Mouse (Mus musculus) neural tube, embryonic 14.5 days (tissue): ENCODE measurements at regions not wholly inside any gene's neighbourhood (a gene's known extent, or its start where the extent isn't known, plus 50 kb on each side); places are given as distances from the start of the nearest gene placed in this dataset.
"Not testable (repeated sequence)": the region's sequence is repeated elsewhere in the genome, so short reads cannot be mapped to it uniquely, and the experiment has no call there.

ENCODE experiments used
- ATAC-seq: fragments of 200-750 bp; cut with Nextera tagmentation; 2 replicates; pipeline ENCODE4 v1.8.0; 2017; ENCODE audit warnings: low read depth, mild to moderate bottlenecking, moderate TSS enrichment, moderate library complexity
- H3K27ac ChIP-seq: fragments of 300-500 bp; sonication (generic); 2 replicates; pipeline ENCODE4 v1.5.1; 2014; ENCODE audit warnings: low read depth, mild to moderate bottlenecking, control low read depth, low read length, moderate library complexity, mixed read lengths
- H3K27me3 ChIP-seq: fragments of 300-500 bp; sonication (generic); 2 replicates; pipeline ENCODE4 v1.6.1; 2014; ENCODE audit warnings: low read length; ENCODE audit not compliant: control insufficient read depth, insufficient read depth
- H3K36me3 ChIP-seq: fragments of 300-500 bp; sonication (generic); 2 replicates; pipeline ENCODE4 v1.6.1; 2014; ENCODE audit warnings: low read length, mixed read lengths; ENCODE audit not compliant: control insufficient read depth, insufficient read depth
- H3K4me1 ChIP-seq: fragments of 300-500 bp; sonication (generic); 2 replicates; pipeline ENCODE4 v1.6.1; 2014; ENCODE audit warnings: low read length; ENCODE audit not compliant: control insufficient read depth, insufficient read depth
- H3K4me2 ChIP-seq: fragments of 300-500 bp; sonication (generic); 2 replicates; pipeline ENCODE4 v1.6.1; 2014; ENCODE audit warnings: mild to moderate bottlenecking, low read depth, low read length, control low read depth
- H3K4me3 ChIP-seq: fragments of 300-500 bp; sonication (generic); 2 replicates; pipeline ENCODE4 v1.5.1; 2014; ENCODE audit warnings: low read depth, low read length, control low read depth, mixed read lengths
- H3K9ac ChIP-seq: fragments of 300-500 bp; sonication (generic); replicated peaks from 2 replicates; pipeline ENCODE4 v1.6.1; 2014; ENCODE audit warnings: low read depth, mild to moderate bottlenecking, control low read depth, low read length, mixed read lengths
- H3K9me3 ChIP-seq: fragments of 300-500 bp; sonication (generic); 2 replicates; pipeline ENCODE4 v1.6.1; 2016; ENCODE audit warnings: low read length; ENCODE audit not compliant: control insufficient read depth
- WGBS: fragments of 180-500 bp; shearing (Covaris S2); extraction: QIAGEN DNeasy Blood & Tissue Kit; methylation state at CpG from one replicate; pipeline ENCODE4 v1.1.7; 2014; 5-methylcytosine and 5-hydroxymethylcytosine counted together

- Histone ChIP-seq H3K27me3 (no peaks in the 10 kb centered on the region), H3K9ac (no peak overlapping the region), H3K4me1 (no peaks in the 10 kb centered on the region), H3K4me2 (no peak overlapping the region), H3K4me3 (no peak overlapping the region), H3K9me3 (no peaks in the 10 kb centered on the region), H3K27ac (no peak overlapping the region), H3K36me3 (no peaks in the 10 kb centered on the region)
- WGBS: 57% methylated on average over 1 of the region's 1 CpGs
- ATAC-seq: peak; percentile 74
Observed at GRCm38 (mm10) chr14:16005409-16005808, 243.7 kb upstream of the Ngly1 start.

DNA sequence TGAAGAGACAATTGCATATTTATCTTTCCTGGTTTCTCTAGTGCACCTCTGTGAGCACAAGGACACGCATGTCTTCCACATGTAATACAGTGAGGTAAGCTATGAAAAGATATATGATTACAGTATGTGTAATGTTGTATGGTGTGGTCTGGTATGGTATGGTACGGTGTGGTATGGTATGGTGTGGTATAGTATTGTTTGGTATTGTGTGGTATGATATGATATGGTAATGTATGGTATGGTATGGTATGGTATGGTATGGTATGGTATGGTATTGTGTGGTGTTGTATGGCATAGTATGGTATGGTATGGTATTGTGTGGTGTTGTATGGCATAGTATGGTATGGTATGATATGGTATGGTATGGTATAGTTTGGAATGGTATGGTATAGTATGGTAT lies 242.1 kb upstream of the Ngly1 start:
- Histone ChIP-seq H3K36me3 (no peaks in the 10 kb centered on the region), H3K27me3 (no peaks in the 10 kb centered on the region), H3K27ac (no peak overlapping the region), H3K4me1 (no peaks in the 10 kb centered on the region), H3K4me2 (no peak overlapping the region), H3K4me3 (no peak overlapping the region), H3K9ac (no peak overlapping the region), H3K9me3 (no peaks in the 10 kb centered on the region)
- WGBS: 96% methylated on average over 2 of the region's 2 CpGs
- no peak for ATAC-seq

GRCm38 (mm10) chr14:16009778-16010177 lies 239.3 kb upstream of the Ngly1 start:
- Histone ChIP-seq H3K9ac (no peak overlapping the region), H3K4me2 (no peak overlapping the region), H3K36me3 (no peaks in the 10 kb centered on the region), H3K27me3 (no peaks in the 10 kb centered on the region), H3K4me1 (no peaks in the 10 kb centered on the region), H3K27ac (no peak overlapping the region), H3K4me3 (no peak overlapping the region), H3K9me3 (no peaks in the 10 kb centered on the region)
- ATAC-seq: no peak

DNA sequence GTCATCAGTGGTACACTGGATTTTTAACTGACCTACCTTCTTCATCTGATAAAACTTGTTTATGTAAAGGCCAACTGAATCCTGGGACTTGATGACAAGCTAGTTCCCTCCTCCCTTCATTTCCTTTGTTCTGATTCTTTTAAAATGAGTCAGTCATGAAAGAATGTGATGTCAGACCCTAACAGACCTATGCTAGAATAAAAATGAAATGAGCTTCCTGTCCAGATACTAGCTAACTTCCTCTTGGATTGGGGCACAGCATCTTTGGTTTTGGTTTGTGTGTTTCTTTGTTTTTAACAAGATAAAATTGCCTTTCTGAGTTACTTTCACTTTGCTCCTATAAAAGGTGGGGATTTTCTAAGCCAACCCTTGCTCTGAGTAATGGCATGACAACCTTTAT lies 225.2 kb upstream of the Ngly1 start:
- Histone ChIP-seq H3K9me3 (no peaks in the 10 kb centered on the region), H3K27me3 (no peaks in the 10 kb centered on the region), H3K4me3 (no peak overlapping the region), H3K36me3 (no peaks in the 10 kb centered on the region), H3K4me2 (no peak overlapping the region), H3K9ac (no peak overlapping the region), H3K27ac (no peak overlapping the region), H3K4me1 (no peaks in the 10 kb centered on the region)
- ATAC-seq: no peak

DNA sequence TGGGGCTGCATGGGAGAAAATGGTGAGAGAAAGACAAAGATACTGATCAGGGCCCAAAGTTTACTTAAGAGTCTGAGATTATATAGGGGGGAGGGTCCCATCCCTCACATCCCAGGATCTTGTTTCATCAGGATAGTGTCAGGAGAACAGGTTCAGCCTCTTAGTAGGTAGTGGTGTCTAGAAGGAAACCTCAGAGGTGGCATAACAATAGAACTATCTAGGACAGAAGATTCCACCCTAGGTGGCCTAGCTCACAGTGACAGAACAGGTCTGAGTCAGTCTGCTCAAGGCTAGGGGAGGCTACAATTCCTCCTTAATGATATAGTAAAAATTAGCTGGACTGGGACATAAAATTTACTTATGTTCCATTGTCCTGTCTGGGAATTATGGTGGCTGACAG lies 211.3 kb upstream of the Ngly1 start:
- no peak overlapping the region for H3K27ac ChIP-seq
- no peak overlapping the region for H3K4me3 ChIP-seq
- H3K36me3 ChIP-seq: no peaks in the 10 kb centered on the region
- H3K4me2 ChIP-seq: no peak overlapping the region
- no peaks in the 10 kb centered on the region for H3K27me3 ChIP-seq
- H3K4me1 ChIP-seq: no peaks in the 10 kb centered on the region
- no peak for ATAC-seq
- H3K9me3 ChIP-seq: no peaks in the 10 kb centered on the region
- H3K9ac ChIP-seq: no peak overlapping the region

DNA sequence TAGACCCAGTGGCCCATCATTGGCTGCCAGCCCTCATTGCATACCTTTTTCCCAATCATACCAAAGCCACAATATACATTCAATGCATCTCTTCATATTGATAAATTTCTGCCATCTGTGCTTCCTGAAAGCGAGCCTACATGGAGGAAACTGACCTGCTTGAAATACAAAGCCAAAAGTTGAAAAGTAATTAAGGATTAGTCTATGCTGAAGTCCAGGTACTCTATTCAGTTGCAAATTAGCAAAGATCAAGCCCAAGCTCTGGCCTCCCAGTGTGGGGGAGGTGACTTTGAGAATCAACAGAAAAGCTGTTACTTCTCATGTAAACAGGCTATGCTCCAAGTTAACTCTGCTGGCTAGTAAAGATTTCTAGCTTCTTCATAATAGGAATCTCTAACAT lies 210.7 kb upstream of the Ngly1 start:
- no peaks in the 10 kb centered on the region for H3K36me3 ChIP-seq
- no peak overlapping the region for H3K4me3 ChIP-seq
- no peak overlapping the region for H3K9ac ChIP-seq
- H3K27ac ChIP-seq: no peak overlapping the region
- ATAC-seq: no peak
- H3K9me3 ChIP-seq: no peaks in the 10 kb centered on the region
- H3K27me3 ChIP-seq: no peaks in the 10 kb centered on the region
- 84% methylated on average over 1 of the region's 1 CpGs for WGBS
- no peaks in the 10 kb centered on the region for H3K4me1 ChIP-seq
- H3K4me2 ChIP-seq: no peak overlapping the region

DNA sequence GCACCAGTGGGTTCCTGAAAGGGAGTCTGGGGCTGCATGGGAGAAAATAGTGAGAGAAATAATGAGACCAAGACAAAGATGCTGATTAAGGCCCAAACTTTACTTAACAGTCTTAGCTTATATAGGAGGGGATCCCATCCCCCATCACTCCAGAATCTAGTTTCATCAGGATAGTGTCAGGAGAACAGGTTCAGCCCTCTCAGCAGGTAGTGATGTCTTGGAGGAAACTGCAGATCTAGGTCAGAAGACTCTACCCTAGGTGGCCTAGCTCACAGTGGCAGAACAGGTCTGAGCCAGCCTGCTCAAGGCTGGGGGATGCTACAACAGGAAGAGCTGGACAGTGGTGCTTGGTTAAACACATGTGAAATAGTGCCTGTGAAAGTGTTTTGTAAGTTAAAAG lies 204.6 kb upstream of the Ngly1 start:
- Histone ChIP-seq H3K36me3 (no peaks in the 10 kb centered on the region), H3K9ac (no peak overlapping the region), H3K4me2 (no peak overlapping the region), H3K27ac (no peak overlapping the region), H3K4me1 (no peaks in the 10 kb centered on the region), H3K27me3 (no peaks in the 10 kb centered on the region), H3K4me3 (no peak overlapping the region), H3K9me3 (no peaks in the 10 kb centered on the region)
- ATAC-seq: no peak

GRCm38 (mm10) chr14:16072534-16072933 lies 176.5 kb upstream of the Ngly1 start:
- H3K4me1 ChIP-seq, H3K36me3 ChIP-seq, H3K27ac ChIP-seq, H3K4me3 ChIP-seq, ATAC-seq, H3K4me2 ChIP-seq, H3K27me3 ChIP-seq, H3K9me3 ChIP-seq, H3K9ac ChIP-seq: not testable (repeated sequence)
- 100% methylated on average over 5 of the region's 12 CpGs for WGBS

- Histone ChIP-seq H3K4me3 (no peak overlapping the region), H3K27ac (no peak overlapping the region), H3K36me3 (no peaks in the 10 kb centered on the region), H3K4me2 (no peak overlapping the region), H3K4me1 (no peaks in the 10 kb centered on the region), H3K9ac (no peak overlapping the region), H3K27me3 (no peaks in the 10 kb centered on the region), H3K9me3 (no peaks in the 10 kb centered on the region)
- whole genome bisulfite sequencing: 80% methylated on average over 1 of the region's 1 CpGs
- no peak for ATAC-seq
Observed at GRCm38 (mm10) chr14:16074089-16074488, 175.0 kb upstream of the Ngly1 start.

GRCm38 (mm10) chr14:16079096-16079495 lies 170.0 kb upstream of the Ngly1 start:
- no peak overlapping the region for H3K4me3 ChIP-seq
- no peaks in the 10 kb centered on the region for H3K27me3 ChIP-seq
- H3K36me3 ChIP-seq: no peaks in the 10 kb centered on the region
- H3K9ac ChIP-seq: no peak overlapping the region
- no peaks in the 10 kb centered on the region for H3K4me1 ChIP-seq
- ATAC-seq: no peak
- WGBS: 100% methylated on average over 1 of the region's 1 CpGs
- H3K27ac ChIP-seq: no peak overlapping the region
- no peak overlapping the region for H3K4me2 ChIP-seq
- no peaks in the 10 kb centered on the region for H3K9me3 ChIP-seq
